Mouse (Mus musculus): ENCODE data around the gene Kcnj4. TPM values are rescaled to one million over a fixed set of nuclear protein-coding genes. Genes with fewer than 3 reads are reported as not detected.

Gene Kcnj4
- polyA plus RNA-seq, 1 experiment from 2014 or later = not detected

DNA sequence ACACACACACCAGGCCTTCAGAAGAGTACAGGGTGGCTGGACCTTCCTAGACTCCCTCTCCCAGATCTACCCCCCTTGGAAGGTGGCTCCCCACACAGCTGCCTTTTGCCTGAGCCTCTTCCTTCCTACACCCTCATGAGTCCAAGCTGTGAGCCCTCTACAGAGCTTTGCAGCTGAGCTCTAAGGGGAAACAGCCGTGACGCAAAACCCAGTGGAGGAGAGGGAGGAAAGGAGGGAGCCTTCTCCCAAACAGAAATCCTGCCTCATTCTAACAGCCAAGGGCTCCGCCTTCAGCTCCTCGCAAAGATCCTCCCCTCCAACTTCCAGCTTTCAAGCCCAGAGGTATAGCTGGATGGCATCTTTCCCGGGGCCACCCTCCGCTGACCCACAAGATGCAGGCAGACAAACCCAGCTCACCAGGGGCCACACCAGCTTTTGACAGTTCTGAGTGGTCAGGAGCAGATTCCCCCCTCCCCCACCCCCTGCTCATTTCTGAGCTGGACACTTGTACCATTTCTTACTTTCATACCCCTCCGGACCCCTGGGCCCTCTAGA is 61.1 kb downstream of the Kcnj4 start:
- peaks cover 28% of the 10 kb centered on the region for H3K4me1 ChIP-seq
- no peak for ATAC-seq
- no peak overlapping the region for H3K27ac ChIP-seq
- H3K27me3 ChIP-seq = no peaks in the 10 kb centered on the region
- no peaks in the 10 kb centered on the region for H3K9me3 ChIP-seq (replicated peaks)
- WGBS = 54% methylated on average over 7 of the region's 7 CpGs
- no peak overlapping the region for H3K4me2 ChIP-seq
- no peak overlapping the region for H3K4me3 ChIP-seq
- H3K9ac ChIP-seq = no peak overlapping the region
- H3K36me3 ChIP-seq (ENCODE audit: poor library complexity, severe bottlenecking) = no peaks in the 10 kb centered on the region

DNA sequence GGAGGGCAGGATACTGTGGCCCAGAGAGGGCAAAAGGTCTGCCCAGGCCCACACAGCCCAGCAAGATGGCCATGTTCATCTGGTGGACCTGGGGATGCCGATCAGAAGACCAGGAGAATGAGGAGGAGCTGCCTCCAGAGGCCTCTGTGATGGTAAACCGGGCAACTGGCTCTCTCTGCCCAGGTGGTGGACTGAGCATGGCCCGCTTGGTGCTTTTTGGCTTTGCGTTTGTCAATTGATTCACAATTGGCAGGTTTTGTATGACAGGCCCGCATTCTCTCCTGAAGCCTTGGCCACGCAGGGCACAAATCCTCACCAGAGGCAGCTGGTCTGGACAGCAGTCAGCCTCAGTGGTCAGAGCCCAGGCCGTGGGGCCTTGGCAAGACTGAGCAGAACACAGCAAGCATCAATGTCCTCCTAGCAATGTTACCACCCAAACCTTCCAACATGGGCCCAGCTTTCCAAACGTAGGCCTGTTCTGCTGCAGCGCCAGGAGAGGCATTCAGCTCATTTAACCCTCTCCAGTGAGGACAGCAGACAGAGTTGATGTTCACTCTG is 62.0 kb downstream of the Kcnj4 start:
- no peak for ATAC-seq
- no peak overlapping the region; the same call in 1 of the 2 replicates for H3K9ac ChIP-seq
- peaks cover 37% of the 10 kb centered on the region for H3K4me1 ChIP-seq
- H3K27me3 ChIP-seq = no peaks in the 10 kb centered on the region
- WGBS = 78% methylated on average over 9 of the region's 9 CpGs
- H3K36me3 ChIP-seq (ENCODE audit: poor library complexity, severe bottlenecking) = peaks cover 8% of the 10 kb centered on the region
- H3K27ac ChIP-seq = no peak overlapping the region; the same call in 1 of the 2 replicates
- no peak overlapping the region for H3K4me3 ChIP-seq
- no peak overlapping the region for H3K4me2 ChIP-seq
- H3K9me3 ChIP-seq (replicated peaks) = no peaks in the 10 kb centered on the region

DNA sequence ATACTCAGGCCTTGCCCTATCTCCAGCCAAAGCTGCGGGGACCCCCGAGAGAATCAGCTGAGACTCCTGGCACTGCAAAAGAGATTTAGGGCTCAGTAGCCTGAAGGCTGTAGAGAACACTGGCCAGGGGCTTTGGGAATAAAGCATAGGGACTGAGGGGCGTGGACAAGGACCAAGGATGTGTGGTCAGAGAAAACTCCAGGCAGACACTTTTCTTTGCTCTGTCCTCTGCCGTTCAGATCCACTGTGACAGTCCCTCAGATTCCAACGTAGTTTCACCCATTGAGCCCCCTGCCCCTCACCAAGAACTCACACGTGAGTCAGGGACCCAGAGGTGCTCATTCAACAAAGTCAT is 62.8 kb downstream of the Kcnj4 start:
- peak; percentile 39; the same call in 1 of the 2 replicates for ATAC-seq
- H3K9ac ChIP-seq = peak overlapping the region; percentile 100
- H3K27me3 ChIP-seq = no peaks in the 10 kb centered on the region
- H3K4me3 ChIP-seq = peak overlapping the region; percentile 95
- H3K9me3 ChIP-seq (replicated peaks) = no peaks in the 10 kb centered on the region
- H3K36me3 ChIP-seq (ENCODE audit: poor library complexity, severe bottlenecking) = peaks cover 16% of the 10 kb centered on the region
- H3K4me2 ChIP-seq = peak overlapping the region; percentile 95
- peaks cover 45% of the 10 kb centered on the region for H3K4me1 ChIP-seq
- H3K27ac ChIP-seq = peak overlapping the region; percentile 98
- under 1% methylated on average over 6 of the region's 6 CpGs for WGBS

DNA sequence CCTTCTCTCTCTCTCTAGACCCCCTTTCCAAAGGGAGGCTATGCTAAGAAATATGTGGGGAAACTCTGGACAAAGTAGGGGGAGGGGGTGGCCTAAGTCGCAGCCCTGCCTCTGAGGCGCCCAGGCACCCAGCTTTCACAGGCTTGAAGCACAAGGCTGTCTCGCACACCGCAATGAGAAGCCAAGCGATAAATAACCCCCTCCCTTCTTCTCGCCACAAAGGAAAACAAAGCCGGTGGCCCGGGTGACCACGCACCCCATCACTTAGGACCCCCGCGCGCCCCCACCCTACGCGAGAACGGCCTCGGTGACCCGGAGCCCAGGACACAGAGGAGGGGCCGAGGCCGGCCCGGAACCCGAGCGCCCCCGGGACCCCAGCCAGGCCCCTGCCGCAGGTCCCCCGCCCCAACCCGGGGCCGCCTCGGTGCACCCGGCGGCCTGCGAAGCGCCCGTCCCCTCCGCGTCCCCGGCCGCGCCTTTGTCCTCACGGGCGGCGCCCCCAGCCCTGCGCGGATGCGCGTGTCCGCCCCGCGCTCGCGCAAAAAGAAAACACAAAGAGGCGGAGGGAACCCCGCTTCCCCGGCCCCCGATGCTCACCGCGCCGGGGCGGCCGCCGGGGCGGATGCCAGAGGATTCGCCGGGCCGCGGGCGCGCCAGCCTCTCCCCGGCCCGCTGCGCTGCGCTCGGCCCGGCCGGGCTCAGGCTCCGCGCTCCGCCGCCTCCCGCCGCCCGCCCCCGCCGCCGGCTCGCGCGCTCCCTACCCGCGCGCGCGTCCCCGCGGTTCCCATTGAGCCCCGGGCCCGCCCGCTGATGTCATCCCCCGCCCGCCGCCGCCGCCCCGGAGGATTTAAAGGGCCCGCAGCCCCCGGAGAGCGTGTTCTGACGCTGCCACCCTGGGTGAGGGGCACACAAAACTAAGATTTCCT is 63.4 kb downstream of the Kcnj4 start:
- peak overlapping the region; percentile 95 for H3K4me2 ChIP-seq
- H3K4me1 ChIP-seq = peaks cover 52% of the 10 kb centered on the region
- H3K9ac ChIP-seq = peak overlapping the region; percentile 100
- H3K27me3 ChIP-seq = no peaks in the 10 kb centered on the region
- WGBS = under 1% methylated on average over 65 of the region's 107 CpGs
- peak overlapping the region; percentile 95 for H3K4me3 ChIP-seq
- no peaks in the 10 kb centered on the region for H3K9me3 ChIP-seq (replicated peaks)
- peak; percentile 77 for ATAC-seq
- H3K27ac ChIP-seq = peak overlapping the region; percentile 98
- H3K36me3 ChIP-seq (ENCODE audit: poor library complexity, severe bottlenecking) = peaks cover 23% of the 10 kb centered on the region

DNA sequence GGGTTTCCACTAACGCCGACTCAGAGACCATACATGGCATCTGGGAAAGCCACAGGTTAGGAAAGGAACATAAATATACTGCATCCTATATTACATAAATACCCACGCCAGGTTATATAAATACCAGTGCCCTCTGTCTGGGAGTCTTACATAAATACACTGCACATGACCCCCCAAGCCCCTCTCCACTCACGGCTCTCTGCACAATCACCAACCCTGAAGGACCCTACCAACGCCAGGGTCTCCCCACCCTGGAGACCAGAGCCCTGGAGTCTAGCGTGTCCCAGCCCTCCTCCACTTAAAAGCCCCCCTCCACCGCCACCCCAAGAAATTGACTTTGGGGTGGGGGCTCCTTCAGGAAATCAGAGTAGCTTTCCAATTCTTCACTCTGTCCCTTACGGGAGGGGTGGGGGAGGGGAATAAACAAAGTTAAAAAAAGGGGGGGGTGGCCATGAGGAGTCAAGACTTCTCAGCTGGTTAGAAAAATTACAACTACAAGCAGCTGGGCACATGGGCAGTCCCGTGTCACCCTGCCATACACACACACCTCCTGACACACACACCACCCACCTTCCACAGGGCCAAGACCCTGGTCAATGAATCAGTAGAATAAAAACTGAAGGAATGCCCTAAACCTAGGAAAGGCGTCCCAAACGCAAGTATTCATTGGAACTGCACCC is 64.2 kb downstream of the Kcnj4 start:
- Histone ChIP-seq H3K4me3 (peak overlapping the region; percentile 95), H3K27me3 (no peaks in the 10 kb centered on the region), H3K36me3 (ENCODE audit: poor library complexity, severe bottlenecking) (peaks cover 31% of the 10 kb centered on the region), H3K9ac (peak overlapping the region; percentile 100), H3K4me1 (peaks cover 60% of the 10 kb centered on the region), H3K27ac (peak overlapping the region; percentile 98), H3K9me3 (replicated peaks) (no peaks in the 10 kb centered on the region), H3K4me2 (peak overlapping the region; percentile 95)
- WGBS = 18% methylated on average over 11 of the region's 11 CpGs
- peak; percentile 29; the same call in 1 of the 2 replicates for ATAC-seq

DNA sequence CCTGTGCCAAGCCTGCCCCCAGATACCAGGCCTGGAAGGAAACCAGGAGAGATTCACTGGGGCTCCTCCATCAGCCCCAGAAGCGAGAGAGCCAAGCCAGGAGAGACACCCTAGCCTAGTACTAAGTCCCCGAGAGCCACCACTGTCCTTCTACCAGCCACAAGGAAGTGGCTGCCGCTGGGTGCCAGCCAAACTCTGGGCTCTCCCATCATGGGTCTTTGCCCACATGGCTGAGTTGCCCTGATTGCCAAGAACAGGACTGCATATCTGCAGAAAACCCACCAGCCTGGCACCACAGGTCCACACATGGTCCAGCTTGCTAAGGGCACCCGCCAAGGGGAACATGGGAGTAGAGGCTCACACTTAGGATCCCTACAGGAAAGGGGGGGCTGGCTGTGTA is 64.8 kb downstream of the Kcnj4 start:
- peaks cover 65% of the 10 kb centered on the region for H3K4me1 ChIP-seq
- H3K9ac ChIP-seq = peak overlapping the region; percentile 100
- no peak; the same call in 1 of the 2 replicates for ATAC-seq
- peak overlapping the region; percentile 95 for H3K4me2 ChIP-seq
- H3K9me3 ChIP-seq (replicated peaks) = no peaks in the 10 kb centered on the region
- H3K27me3 ChIP-seq = no peaks in the 10 kb centered on the region
- H3K4me3 ChIP-seq = peak overlapping the region; percentile 95
- 59% methylated on average over 4 of the region's 4 CpGs for WGBS
- peaks cover 36% of the 10 kb centered on the region for H3K36me3 ChIP-seq (ENCODE audit: poor library complexity, severe bottlenecking)
- H3K27ac ChIP-seq = 0 out of 2 replicates have a peak overlapping the region, but pooled peaks have one; percentile 14

DNA sequence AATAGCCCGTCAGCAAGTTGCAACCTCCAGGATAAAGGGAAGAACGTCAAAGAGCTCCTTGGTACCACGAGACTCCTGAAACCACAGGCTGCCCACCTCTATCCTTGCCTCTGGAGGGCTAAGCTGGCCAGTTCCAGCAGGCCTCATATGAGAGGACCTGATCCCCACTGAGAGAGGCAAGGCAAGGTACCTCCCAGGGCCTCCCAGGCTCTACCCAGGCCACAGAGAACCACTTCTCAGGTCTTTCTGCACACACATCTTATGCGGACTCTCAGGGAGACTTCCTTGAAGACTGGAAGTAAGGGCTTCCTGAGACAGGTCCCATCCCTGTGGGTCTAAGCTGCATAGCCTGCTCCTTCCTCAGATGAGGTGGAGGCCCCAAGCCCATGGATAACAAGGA is 65.7 kb downstream of the Kcnj4 start:
- WGBS = 84% methylated on average over 4 of the region's 4 CpGs
- Histone ChIP-seq H3K4me1 (peaks cover 72% of the 10 kb centered on the region), H3K4me2 (peak overlapping the region; percentile 95), H3K27me3 (no peaks in the 10 kb centered on the region), H3K27ac (no peak overlapping the region), H3K36me3 (ENCODE audit: poor library complexity, severe bottlenecking) (peaks cover 45% of the 10 kb centered on the region), H3K9ac (peak overlapping the region; percentile 100), H3K9me3 (replicated peaks) (no peaks in the 10 kb centered on the region), H3K4me3 (peak overlapping the region; percentile 95)
- ATAC-seq = no peak

DNA sequence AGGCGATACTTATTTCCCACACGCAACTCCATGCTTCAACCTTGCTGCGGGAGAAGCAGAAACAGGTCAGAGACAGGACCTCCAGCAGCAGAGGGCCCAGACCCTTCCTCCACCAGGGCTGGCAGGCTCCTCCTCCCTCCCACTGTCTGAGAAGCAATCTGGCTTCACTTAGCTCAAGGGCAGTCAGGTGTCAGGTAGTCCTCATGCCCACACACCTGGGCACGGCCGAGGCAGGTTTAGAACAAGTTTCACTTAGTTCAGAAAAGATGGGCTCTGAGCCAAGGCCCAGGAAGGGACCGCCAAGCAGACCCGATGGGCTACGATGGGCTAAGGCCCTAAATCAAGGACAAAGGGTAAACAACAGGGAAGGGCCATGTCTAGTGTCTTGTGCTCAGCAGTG is 66.2 kb downstream of the Kcnj4 start:
- Histone ChIP-seq H3K27ac (0 out of 2 replicates have a peak overlapping the region, but pooled peaks have one; percentile 7), H3K4me3 (0 out of 2 replicates have a peak overlapping the region, but pooled peaks have one; percentile 95), H3K4me1 (peaks cover 72% of the 10 kb centered on the region), H3K9ac (peak overlapping the region; percentile 100), H3K9me3 (replicated peaks) (no peaks in the 10 kb centered on the region), H3K36me3 (ENCODE audit: poor library complexity, severe bottlenecking) (peaks cover 51% of the 10 kb centered on the region), H3K27me3 (no peaks in the 10 kb centered on the region), H3K4me2 (peak overlapping the region; percentile 95)
- WGBS = 90% methylated on average over 8 of the region's 8 CpGs
- ATAC-seq = no peak

DNA sequence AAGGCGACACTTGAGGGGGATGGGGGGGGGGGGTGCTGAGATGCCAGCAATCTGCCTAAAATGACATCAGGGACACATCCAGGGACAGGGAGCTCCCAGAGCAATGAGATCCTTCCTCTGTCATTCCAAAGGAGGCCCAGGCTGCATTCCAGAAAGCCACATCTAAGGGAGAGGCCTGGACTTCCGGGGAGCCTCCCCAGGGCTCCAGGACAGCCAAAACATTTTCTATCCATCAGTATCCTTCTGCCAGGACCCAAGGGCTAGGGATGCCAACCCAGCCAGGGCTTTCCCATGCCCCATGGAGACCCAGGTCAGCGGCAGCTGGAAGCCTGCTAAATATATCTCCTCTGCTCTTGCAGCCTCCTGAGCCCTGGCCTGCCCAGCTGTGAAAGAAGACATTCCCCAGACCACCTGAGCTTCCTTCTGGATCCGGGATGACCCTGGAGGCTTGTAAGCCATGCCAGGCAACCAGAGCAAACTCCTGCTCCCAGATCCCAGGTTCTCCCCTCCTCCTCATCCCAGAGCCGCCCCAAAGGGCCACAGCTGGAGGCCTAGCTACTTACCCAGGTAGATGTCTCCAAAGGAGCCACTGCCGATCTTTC is 66.7 kb downstream of the Kcnj4 start:
- ATAC-seq = no peak
- peaks cover 56% of the 10 kb centered on the region for H3K36me3 ChIP-seq (ENCODE audit: poor library complexity, severe bottlenecking)
- WGBS = 91% methylated on average over 6 of the region's 6 CpGs
- no peaks in the 10 kb centered on the region for H3K9me3 ChIP-seq (replicated peaks)
- H3K4me3 ChIP-seq = 0 out of 2 replicates have a peak overlapping the region, but pooled peaks have one; percentile 95
- no peaks in the 10 kb centered on the region for H3K27me3 ChIP-seq
- H3K4me1 ChIP-seq = peaks cover 72% of the 10 kb centered on the region
- peak overlapping the region; percentile 100 for H3K9ac ChIP-seq
- no peak overlapping the region for H3K27ac ChIP-seq
- H3K4me2 ChIP-seq = peak overlapping the region; percentile 95

DNA sequence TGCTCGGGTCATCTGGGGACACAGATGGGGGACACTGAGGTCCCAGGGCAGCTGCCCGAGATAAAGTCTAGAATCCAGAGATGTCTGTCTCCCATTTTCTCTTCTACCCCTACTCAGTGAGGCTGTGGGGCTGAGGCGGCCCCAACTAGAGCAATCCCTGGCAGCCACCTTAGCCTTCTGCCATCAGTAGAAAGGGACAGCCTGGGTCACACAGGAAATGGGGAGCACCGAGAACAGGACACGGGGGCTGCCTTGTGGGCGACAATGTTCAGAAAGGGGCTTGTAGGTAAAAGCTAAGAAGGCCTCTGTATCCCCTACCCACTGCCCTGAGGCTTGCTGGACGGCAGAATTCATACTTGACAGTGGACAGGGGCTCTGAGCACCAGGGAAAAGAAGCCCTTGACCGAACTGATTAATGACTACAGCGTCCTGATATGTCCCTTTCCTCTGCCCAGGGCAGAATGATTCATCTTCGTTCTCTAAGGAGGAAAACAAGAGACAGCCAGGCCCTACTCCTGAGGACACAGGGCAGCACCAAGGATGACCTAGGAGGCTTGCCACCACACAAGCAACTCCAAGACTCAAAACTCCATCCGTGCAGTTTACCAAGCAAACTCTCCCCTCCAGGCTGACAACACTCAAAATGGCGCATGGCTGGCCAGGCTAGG is 67.4 kb downstream of the Kcnj4 start:
- Histone ChIP-seq H3K4me3 (no peak overlapping the region), H3K4me1 (peaks cover 68% of the 10 kb centered on the region), H3K27me3 (no peaks in the 10 kb centered on the region), H3K9ac (no peak overlapping the region; the same call in none of the 2 replicates), H3K4me2 (0 out of 2 replicates have a peak overlapping the region, but pooled peaks have one; percentile 95), H3K27ac (no peak overlapping the region), H3K36me3 (ENCODE audit: poor library complexity, severe bottlenecking) (peaks cover 62% of the 10 kb centered on the region), H3K9me3 (replicated peaks) (no peaks in the 10 kb centered on the region)
- 91% methylated on average over 12 of the region's 12 CpGs for WGBS
- no peak for ATAC-seq

DNA sequence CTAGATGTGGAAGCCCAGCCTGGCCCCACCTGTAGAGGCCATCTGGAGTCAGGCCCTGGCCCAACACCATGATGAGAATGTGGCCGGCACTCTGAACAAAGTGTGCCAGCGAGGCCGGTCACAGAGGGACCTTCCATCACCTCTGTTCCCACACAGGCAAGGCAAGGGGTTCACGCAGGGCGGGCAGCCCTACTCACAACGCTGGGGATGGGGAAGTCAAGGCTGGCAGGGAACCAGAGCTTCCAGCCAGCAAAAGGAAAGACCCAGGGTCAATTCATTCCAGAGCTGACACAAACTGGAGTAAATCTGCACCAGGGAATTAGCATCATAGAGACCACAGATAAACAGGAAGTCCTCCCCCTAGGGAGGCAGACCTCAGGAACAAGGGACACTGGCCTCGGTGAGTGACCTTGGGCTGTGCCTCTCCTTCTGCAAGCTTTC is 68.5 kb downstream of the Kcnj4 start:
- Histone ChIP-seq H3K4me2 (no peak overlapping the region), H3K9me3 (replicated peaks) (no peaks in the 10 kb centered on the region), H3K4me1 (peaks cover 62% of the 10 kb centered on the region), H3K36me3 (ENCODE audit: poor library complexity, severe bottlenecking) (peaks cover 74% of the 10 kb centered on the region), H3K27me3 (no peaks in the 10 kb centered on the region), H3K4me3 (no peak overlapping the region), H3K27ac (no peak overlapping the region), H3K9ac (0 out of 2 replicates have a peak overlapping the region, but pooled peaks have one; percentile 13)
- 76% methylated on average over 7 of the region's 7 CpGs for WGBS
- no peak for ATAC-seq
